Mouse (Mus musculus) layer of hippocampus, adult 9-10 months (tissue): ENCODE results near the gene Cog4.
"Not testable (repeated sequence)": the region's sequence is repeated elsewhere in the genome, so short reads cannot be mapped to it uniquely, and the experiment has no call there.

Experiments used
- DNase-seq: peaks from one replicate; pipeline ENCODE4 v3.0.0; 2022; ENCODE audit warnings: low spot score

Gene Cog4

GRCm38 (mm10) chr8:110889904-110890470 is 43.6 kb downstream of the Cog4 start:
- no peak for DNase-seq

- DNase-seq: no peak
Observed at GRCm38 (mm10) chr8:110892040-110892439, 45.6 kb downstream of the Cog4 start.

GRCm38 (mm10) chr8:110892913-110893312 is 46.5 kb downstream of the Cog4 start:
- DNase-seq: no peak

GRCm38 (mm10) chr8:110894851-110895250 is 48.5 kb downstream of the Cog4 start:
- DNase-seq: no peak

GRCm38 (mm10) chr8:110895254-110895653 is 48.9 kb downstream of the Cog4 start:
- DNase-seq: no peak

- DNase-seq: no peak
Observed at GRCm38 (mm10) chr8:110895812-110896211, 49.4 kb downstream of the Cog4 start.

- no peak for DNase-seq
Observed at GRCm38 (mm10) chr8:110897495-110897894, 51.1 kb downstream of the Cog4 start.

GRCm38 (mm10) chr8:110901056-110901455 is 54.7 kb downstream of the Cog4 start:
- DNase-seq: no peak

GRCm38 (mm10) chr8:110901839-110902578 is 55.6 kb downstream of the Cog4 start, which contains the start of gene Fuk:
TSS of gene Fuk (minus strand) at chr8:110902488.
- peak; percentile 61 for DNase-seq

GRCm38 (mm10) chr8:110902579-110902965 is 56.2 kb downstream of the Cog4 start:
- no peak for DNase-seq

- DNase-seq: no peak
Observed at GRCm38 (mm10) chr8:110905404-110905803, 59.0 kb downstream of the Cog4 start.

- no peak for DNase-seq
Observed at GRCm38 (mm10) chr8:110906682-110907081, 60.3 kb downstream of the Cog4 start.

GRCm38 (mm10) chr8:110909850-110910249 is 63.5 kb downstream of the Cog4 start:
- not testable (repeated sequence) for DNase-seq

GRCm38 (mm10) chr8:110911576-110912570 is 65.5 kb downstream of the Cog4 start:
- DNase-seq: no peak

- DNase-seq: no peak
Observed at GRCm38 (mm10) chr8:110917415-110917814, 71.0 kb downstream of the Cog4 start.

- DNase-seq: no peak
Observed at GRCm38 (mm10) chr8:110918027-110918426, 71.6 kb downstream of the Cog4 start.

- no peak for DNase-seq
Observed at GRCm38 (mm10) chr8:110918460-110918859, 72.1 kb downstream of the Cog4 start.

- DNase-seq: peak; percentile 86
Observed at GRCm38 (mm10) chr8:110919341-110920031, 73.1 kb downstream of the Cog4 start, which contains the start of gene St3gal2. TSS of gene St3gal2 (plus strand) at chr8:110919922.

- DNase-seq: no peak
Observed at GRCm38 (mm10) chr8:110920032-110920772, 73.8 kb downstream of the Cog4 start.

- DNase-seq: no peak
Observed at GRCm38 (mm10) chr8:110920773-110921277, 74.4 kb downstream of the Cog4 start.
